Comparison of ENCODE assay signal across 35 mouse cellular contexts in the genomic region with DNA sequence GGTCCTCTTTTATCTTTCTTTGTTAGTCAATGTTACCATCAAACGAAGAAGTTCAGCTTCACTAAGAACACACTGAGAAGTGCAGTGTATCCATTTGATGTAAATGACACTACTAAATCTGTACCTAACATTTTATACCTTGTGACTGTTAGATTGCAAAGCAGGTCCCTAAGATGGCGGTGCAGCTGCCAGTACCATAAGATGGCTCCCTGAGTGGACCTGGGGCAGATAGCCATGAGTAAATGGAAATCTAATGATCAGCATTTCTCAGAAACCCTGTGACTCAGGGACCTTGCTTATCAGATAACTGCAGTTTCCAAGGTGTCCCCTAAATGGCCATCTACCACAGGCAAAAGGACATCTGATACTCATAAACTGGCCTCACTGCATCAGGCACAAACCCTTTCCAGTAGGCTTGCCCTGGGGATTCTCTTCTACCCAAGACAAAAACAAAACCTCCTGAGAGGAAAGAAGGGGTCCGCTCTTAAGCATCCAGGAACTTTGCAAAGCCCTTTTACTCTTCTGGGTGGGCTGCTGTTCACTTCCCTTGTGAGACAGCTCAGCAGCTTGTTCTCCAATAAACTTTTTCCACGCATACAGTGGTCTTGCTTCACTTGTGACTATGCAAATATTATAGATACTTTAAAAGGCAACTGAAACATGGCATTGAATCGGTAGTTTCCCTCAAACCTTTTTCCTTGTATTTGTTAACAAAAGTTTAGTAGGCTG. TPM values are rescaled to one million over a fixed set of nuclear protein-coding genes. Genes with fewer than 3 reads are reported as not detected.
DNase-seq lines count a peak whose midpoint lies in the region; ATAC-seq and TF ChIP-seq lines count a peak whose summit lies in the region.
"Had no signal": no experiment of that assay in that cellular context is flagged by ENCODE, and none has a peak within 500 bp of the region (broad histone marks: within the 10 kb centered on the region; RNA-seq: fewer than 3 reads in every experiment).

No protein-coding gene starts in this region.

- DNase-seq in adrenal gland, adult (ENCODE audit: inconsistent age in 2 of 2, low spot score in 1 of 2): peak; percentile 26 to 85
- no peak for DNase-seq in adrenal gland, postnatal 10 days
- DNase-seq in adrenal gland, postnatal 36 days: peak; percentile 13 to 18
- DNase-seq in adrenal gland, postnatal 25 days: no peak
- DNase-seq in midbrain, embryonic 11.5 days (ENCODE audit: low spot score, missing footprints): peak; percentile 78
- DNase-seq in midbrain, embryonic 14.5 days: no peak
- no peak for DNase-seq in G1E (ENCODE audit: low spot score)
- DNase-seq in gastrocnemius, postnatal 14 days: no peak
- DNase-seq: B cell, adult 2 months; cerebellum, adult 11 months; cerebellum, adult 2 months; cerebellum, adult 9-11 months; cerebellum, postnatal 25 days; forebrain, postnatal 0 days; gastrocnemius, adult 2 months; gastrocnemius, postnatal 25 days; heart, postnatal 10 days; heart, postnatal 4 days; kidney, adult 18-20 months had no signal

- intact Hi-C loops in gastrocnemius, postnatal 14 days (cut with DNase I; ENCODE audit: low total_unique reads): no loop called here

- no peak for TF ChIP-seq CTCF in G1E (IDR thresholded peaks at IDR 0.05; ENCODE audit: low read depth, low read length)

- ATAC-seq in midbrain, embryonic 11.5 days (ENCODE audit: low FRiP score): no peak
- no peak for ATAC-seq in midbrain, embryonic 14.5 days (ENCODE audit: low FRiP score, low TSS enrichment)
- ATAC-seq in G1E (ENCODE audit: extremely low read depth, insufficient number of reproducible peaks, low FRiP score, poor library complexity, severe bottlenecking): peak; percentile 34; the same call in 1 of the 2 replicates
- ATAC-seq: activated CD4-positive, CD25-positive, alpha-beta regulatory T cell, adult 4 months; forebrain, embryonic 14.5 days; forebrain, postnatal 0 days; hindbrain, postnatal 0 days; inflammation-experienced regulatory T-cells, adult 6 months; intestine, embryonic 16.5 days had no signal

- no peak overlapping the region for H3K4me3 ChIP-seq in midbrain, embryonic 11.5 days (ENCODE audit: low read depth, low read length)
- no peak overlapping the region for H3K4me3 ChIP-seq in midbrain, embryonic 14.5 days (replicated peaks; ENCODE audit: low read depth, low read length)
- no peak overlapping the region for H3K4me3 ChIP-seq in G1E (ENCODE audit: low read depth, low read length)
- H3K4me3 ChIP-seq: embryonic facial prominence, embryonic 12.5 days; embryonic facial prominence, embryonic 15.5 days; gastrocnemius, adult 2 months; heart, embryonic 12.5 days; heart, embryonic 15.5 days had no signal

- no peak overlapping the region for H3K4me2 ChIP-seq in midbrain, embryonic 11.5 days
- H3K4me2 ChIP-seq in midbrain, embryonic 14.5 days (ENCODE audit: low read length): no peak overlapping the region
- H3K4me2 ChIP-seq: embryonic facial prominence, embryonic 12.5 days; embryonic facial prominence, embryonic 15.5 days; heart, embryonic 12.5 days; heart, embryonic 15.5 days; hindbrain, embryonic 14.5 days had no signal

- H3K9ac ChIP-seq in midbrain, embryonic 11.5 days (ENCODE audit: low read length): no peak overlapping the region
- no peak overlapping the region for H3K9ac ChIP-seq in midbrain, embryonic 14.5 days (replicated peaks; ENCODE audit: low read length)
- H3K9ac ChIP-seq: embryonic facial prominence, embryonic 12.5 days; embryonic facial prominence, embryonic 15.5 days; forebrain, postnatal 0 days; heart, embryonic 12.5 days; heart, embryonic 15.5 days; hindbrain, embryonic 14.5 days had no signal

- H3K27me3 ChIP-seq in midbrain, embryonic 11.5 days (ENCODE audit: control insufficient read depth, insufficient read depth, low read length): no peaks in the 10 kb centered on the region
- no peaks in the 10 kb centered on the region for H3K27me3 ChIP-seq in midbrain, embryonic 14.5 days (ENCODE audit: control insufficient read depth, insufficient read depth, low read length)
- peaks cover 5% of the 10 kb centered on the region; the same call in 1 of the 2 replicates for H3K27me3 ChIP-seq in G1E (ENCODE audit: insufficient read depth, low read length)
- H3K27me3 ChIP-seq: embryonic facial prominence, embryonic 12.5 days; embryonic facial prominence, embryonic 15.5 days; heart, embryonic 12.5 days; heart, embryonic 15.5 days had no signal

- WGBS in midbrain, embryonic 11.5 days: 91% methylated on average over 5 of the region's 5 CpGs
- 95% methylated on average over 5 of the region's 5 CpGs for WGBS in midbrain, embryonic 14.5 days

- no peaks in the 10 kb centered on the region for H3K36me3 ChIP-seq in midbrain, embryonic 11.5 days (ENCODE audit: control insufficient read depth, insufficient read depth, low read length)
- H3K36me3 ChIP-seq in midbrain, embryonic 14.5 days (ENCODE audit: control insufficient read depth, insufficient read depth, low read length): no peaks in the 10 kb centered on the region
- H3K36me3 ChIP-seq in G1E (replicated peaks): no peaks in the 10 kb centered on the region
- H3K36me3 ChIP-seq: embryonic facial prominence, embryonic 12.5 days; embryonic facial prominence, embryonic 15.5 days; heart, embryonic 12.5 days; heart, embryonic 15.5 days had no signal

- no peaks in the 10 kb centered on the region for H3K4me1 ChIP-seq in midbrain, embryonic 11.5 days (ENCODE audit: control insufficient read depth, insufficient read depth, low read length)
- no peaks in the 10 kb centered on the region for H3K4me1 ChIP-seq in midbrain, embryonic 14.5 days (ENCODE audit: control insufficient read depth, insufficient read depth, low read length)
- H3K4me1 ChIP-seq in G1E (ENCODE audit: insufficient read depth, low read depth, low read length): peaks cover 4% of the 10 kb centered on the region
- H3K4me1 ChIP-seq: embryonic facial prominence, embryonic 12.5 days; embryonic facial prominence, embryonic 15.5 days; heart, embryonic 12.5 days; heart, embryonic 15.5 days had no signal

- H3K27ac ChIP-seq in midbrain, embryonic 11.5 days (ENCODE audit: low read depth, low read length): no peak overlapping the region
- H3K27ac ChIP-seq in midbrain, embryonic 14.5 days (replicated peaks; ENCODE audit: low read depth, low read length): no peak overlapping the region
- H3K27ac ChIP-seq: embryonic facial prominence, embryonic 12.5 days; embryonic facial prominence, embryonic 15.5 days; gastrocnemius, adult 2 months; heart, embryonic 15.5 days; hindbrain, embryonic 14.5 days; hindbrain, postnatal 0 days had no signal

- H3K9me3 ChIP-seq in midbrain, embryonic 11.5 days (ENCODE audit: control insufficient read depth, low read length): no peaks in the 10 kb centered on the region
- no peaks in the 10 kb centered on the region for H3K9me3 ChIP-seq in midbrain, embryonic 14.5 days (ENCODE audit: control insufficient read depth, low read length)
- no peaks in the 10 kb centered on the region for H3K9me3 ChIP-seq in G1E (replicated peaks)
- H3K9me3 ChIP-seq: embryonic facial prominence, embryonic 12.5 days; embryonic facial prominence, embryonic 15.5 days; heart, embryonic 15.5 days had no signal

RNA-seq across cellular contexts. Expression of a gene that starts 3.8 kb away (rescaled TPM):
- total RNA-seq in adrenal gland, postnatal 10 days (2021): not detected
- not detected for total RNA-seq in adrenal gland, postnatal 36 days (2021)
- not detected in 2 replicates for total RNA-seq in adrenal gland, postnatal 25 days (2021)
- not detected in 2 replicates for polyA plus RNA-seq in midbrain, embryonic 11.5 days (2014; fragmentation: Nextera tagmentation; extraction: Ambion mirVana)
- polyA plus RNA-seq in midbrain, embryonic 14.5 days (2014; fragmentation: Nextera tagmentation; extraction: Ambion mirVana): not detected in 2 replicates
- not detected in 2 replicates for total RNA-seq in G1E (2014; fragmentation: Nextera tagmentation)
- 0.82 TPM in 1 of 2 replicates, not detected in the other for total RNA-seq in G1E (2017)
- polyA plus RNA-seq in G1E (2012): not detected in 2 replicates
- not detected for total RNA-seq in gastrocnemius, postnatal 14 days (2021)
- total RNA-seq: adrenal gland, adult 18-20 months; common myeloid progenitor, adult 5-6 weeks; forebrain, postnatal 0 days; gastrocnemius, adult 2 months; gastrocnemius, postnatal 25 days; heart, adult 8-10 months; heart, postnatal 10 days; heart, postnatal 4 days; hindbrain, postnatal 0 days had no signal
- polyA plus RNA-seq: activated CD4-positive, CD25-positive, alpha-beta regulatory T cell, adult 4 months; cerebellum, adult 2 months; embryonic facial prominence, embryonic 12.5 days; embryonic facial prominence, embryonic 15.5 days; forebrain, embryonic 11.5 days; forebrain, embryonic 14.5 days; forebrain, postnatal 0 days; frontal cortex, adult 2 months; heart, embryonic 12.5 days; heart, embryonic 15.5 days; hindbrain, embryonic 11.5 days; hindbrain, embryonic 14.5 days; hindbrain, postnatal 0 days; inflammation-experienced regulatory T-cells, adult 6 months; intestine, embryonic 16.5 days had no signal

RNA-seq across cellular contexts. Expression of a gene that starts 5.7 kb away (rescaled TPM):
- not detected for total RNA-seq in adrenal gland, postnatal 10 days (2021)
- total RNA-seq in adrenal gland, postnatal 36 days (2021): 1 to 10 TPM in 1 of 2 experiments, under 1 TPM in 1; 0.43 to 1.4 TPM
- total RNA-seq in adrenal gland, postnatal 25 days (2021): 2.6 TPM in 1 of 2 replicates, not detected in the other
- not detected in 2 replicates for polyA plus RNA-seq in midbrain, embryonic 11.5 days (2014; fragmentation: Nextera tagmentation; extraction: Ambion mirVana)
- not detected in 2 replicates for polyA plus RNA-seq in midbrain, embryonic 14.5 days (2014; fragmentation: Nextera tagmentation; extraction: Ambion mirVana)
- total RNA-seq in G1E (2014; fragmentation: Nextera tagmentation) (not detected in 2 replicates), G1E (2017) (not detected in 2 replicates)
- polyA plus RNA-seq in G1E (2012): not detected in 2 replicates
- not detected for total RNA-seq in gastrocnemius, postnatal 14 days (2021)
- total RNA-seq: common myeloid progenitor, adult 5-6 weeks; forebrain, postnatal 0 days; gastrocnemius, adult 2 months; gastrocnemius, postnatal 25 days; heart, adult 8-10 months; heart, postnatal 10 days; heart, postnatal 4 days; hindbrain, postnatal 0 days had no signal
- polyA plus RNA-seq: activated CD4-positive, CD25-positive, alpha-beta regulatory T cell, adult 4 months; embryonic facial prominence, embryonic 15.5 days; forebrain, embryonic 11.5 days; forebrain, embryonic 14.5 days; forebrain, postnatal 0 days; frontal cortex, adult 2 months; heart, embryonic 12.5 days; heart, embryonic 15.5 days; hindbrain, embryonic 11.5 days; hindbrain, embryonic 14.5 days; hindbrain, postnatal 0 days; inflammation-experienced regulatory T-cells, adult 6 months; intestine, embryonic 16.5 days had no signal

RNA-seq across cellular contexts. Expression of a gene that starts 13.6 kb away (rescaled TPM):
- total RNA-seq in adrenal gland, postnatal 10 days (2021): not detected
- not detected for total RNA-seq in adrenal gland, postnatal 36 days (2021)
- total RNA-seq in adrenal gland, postnatal 25 days (2021): not detected in 2 replicates
- polyA plus RNA-seq in midbrain, embryonic 11.5 days (2014; fragmentation: Nextera tagmentation; extraction: Ambion mirVana): not detected in 2 replicates
- not detected in 2 replicates for polyA plus RNA-seq in midbrain, embryonic 14.5 days (2014; fragmentation: Nextera tagmentation; extraction: Ambion mirVana)
- total RNA-seq in G1E (2014; fragmentation: Nextera tagmentation) (not detected in 2 replicates), G1E (2017) (0.33 TPM in 1 of 2 replicates, not detected in the other)
- not detected in 2 replicates for polyA plus RNA-seq in G1E (2012)
- under 1 TPM; 0.44 to 0.62 TPM for total RNA-seq in gastrocnemius, postnatal 14 days (2021)
- total RNA-seq: adrenal gland, adult 18-20 months; common myeloid progenitor, adult 5-6 weeks; forebrain, postnatal 0 days; gastrocnemius, adult 2 months; gastrocnemius, postnatal 25 days; heart, adult 8-10 months; heart, postnatal 10 days; heart, postnatal 4 days; hindbrain, postnatal 0 days had no signal
- polyA plus RNA-seq: activated CD4-positive, CD25-positive, alpha-beta regulatory T cell, adult 4 months; cerebellum, adult 2 months; embryonic facial prominence, embryonic 12.5 days; forebrain, embryonic 11.5 days; forebrain, embryonic 14.5 days; forebrain, postnatal 0 days; frontal cortex, adult 2 months; heart, embryonic 12.5 days; heart, embryonic 15.5 days; hindbrain, embryonic 11.5 days; hindbrain, embryonic 14.5 days; hindbrain, postnatal 0 days; inflammation-experienced regulatory T-cells, adult 6 months; intestine, embryonic 16.5 days had no signal

RNA-seq across cellular contexts. Expression of a gene that starts 25.2 kb away (rescaled TPM):
- under 1 TPM; 0.09 to 0.15 TPM for total RNA-seq in adrenal gland, postnatal 10 days (2021)
- not detected for total RNA-seq in adrenal gland, postnatal 36 days (2021)
- total RNA-seq in adrenal gland, postnatal 25 days (2021): not detected in 2 replicates
- polyA plus RNA-seq in midbrain, embryonic 11.5 days (2014; fragmentation: Nextera tagmentation; extraction: Ambion mirVana): 0.07 TPM in 1 of 2 replicates, not detected in the other
- 0.62 and 2.1 TPM in 2 replicates for polyA plus RNA-seq in midbrain, embryonic 14.5 days (2014; fragmentation: Nextera tagmentation; extraction: Ambion mirVana)
- total RNA-seq in G1E (2014; fragmentation: Nextera tagmentation) (not detected in 2 replicates), G1E (2017) (not detected in 2 replicates)
- polyA plus RNA-seq in G1E (2012): not detected in 2 replicates
- total RNA-seq in gastrocnemius, postnatal 14 days (2021): 1 to 10 TPM; 1.2 to 2.8 TPM
- total RNA-seq: adrenal gland, adult 18-20 months had no signal
- polyA plus RNA-seq: forebrain, embryonic 11.5 days; hindbrain, embryonic 11.5 days; inflammation-experienced regulatory T-cells, adult 6 months had no signal

RNA-seq across cellular contexts. Expression of a gene that starts 25.3 kb away (rescaled TPM):
- not detected for total RNA-seq in adrenal gland, postnatal 10 days (2021)
- total RNA-seq in adrenal gland, postnatal 36 days (2021): not detected
- total RNA-seq in adrenal gland, postnatal 25 days (2021): not detected in 2 replicates
- polyA plus RNA-seq in midbrain, embryonic 11.5 days (2014; fragmentation: Nextera tagmentation; extraction: Ambion mirVana): not detected in 2 replicates
- polyA plus RNA-seq in midbrain, embryonic 14.5 days (2014; fragmentation: Nextera tagmentation; extraction: Ambion mirVana): not detected in 2 replicates
- total RNA-seq in G1E (2014; fragmentation: Nextera tagmentation): not detected in 2 replicates
- not detected in 2 replicates for total RNA-seq in G1E (2017)
- not detected in 2 replicates for polyA plus RNA-seq in G1E (2012)
- not detected for total RNA-seq in gastrocnemius, postnatal 14 days (2021)
- total RNA-seq: adrenal gland, adult 18-20 months; common myeloid progenitor, adult 5-6 weeks; forebrain, postnatal 0 days; gastrocnemius, adult 2 months; gastrocnemius, postnatal 25 days; heart, adult 8-10 months; heart, postnatal 10 days; heart, postnatal 4 days; hindbrain, postnatal 0 days had no signal
- polyA plus RNA-seq: activated CD4-positive, CD25-positive, alpha-beta regulatory T cell, adult 4 months; cerebellum, adult 2 months; embryonic facial prominence, embryonic 12.5 days; embryonic facial prominence, embryonic 15.5 days; forebrain, embryonic 11.5 days; forebrain, embryonic 14.5 days; forebrain, postnatal 0 days; frontal cortex, adult 2 months; heart, embryonic 12.5 days; heart, embryonic 15.5 days; hindbrain, embryonic 11.5 days; hindbrain, embryonic 14.5 days; hindbrain, postnatal 0 days; inflammation-experienced regulatory T-cells, adult 6 months had no signal

Comparison
In these comparisons a context has a peak if more than half of its experiments do, and no peak if none do; other contexts are left out.
1. DNase-seq: peak in adrenal gland, adult (2 of 2), adrenal gland, postnatal 36 days (2 of 2) and midbrain, embryonic 11.5 days (single experiment); none in adrenal gland, postnatal 10 days (single experiment), adrenal gland, postnatal 25 days (single experiment), midbrain, embryonic 14.5 days (single experiment), G1E (single experiment) and gastrocnemius, postnatal 14 days (single experiment).